Mouse (Mus musculus) neural tube, embryonic 11.5 days (tissue): ENCODE data around the gene Tor1b. TPM values are rescaled to one million over a fixed set of nuclear protein-coding genes. Genes with fewer than 3 reads are reported as not detected.

Experiments
- ATAC-seq: fragments of 200-750 bp; cut with Nextera tagmentation; 2 replicates; pipeline ENCODE4 v1.8.0; 2017; ENCODE audit warnings: moderate number of reproducible peaks, mild to moderate bottlenecking, moderate TSS enrichment, moderate library complexity; ENCODE audit not compliant: insufficient read depth, low FRiP score, low TSS enrichment
- DNase-seq: peaks from one replicate; pipeline ENCODE4 v3.0.0-alpha.2; 2015; ENCODE audit warnings: low spot score
- H3K27ac ChIP-seq: fragments of 300-500 bp; sonication (generic); 2 replicates; pipeline ENCODE4 v1.5.1; 2014; ENCODE audit warnings: low read depth, mild to moderate bottlenecking, low read length
- H3K27me3 ChIP-seq: fragments of 300-500 bp; sonication (generic); 2 replicates; pipeline ENCODE4 v1.6.1; 2014; ENCODE audit warnings: mild to moderate bottlenecking, low read length, mixed read lengths; ENCODE audit not compliant: control insufficient read depth, insufficient read depth
- H3K36me3 ChIP-seq: fragments of 300-500 bp; sonication (generic); 2 replicates; pipeline ENCODE4 v1.6.1; 2014; ENCODE audit warnings: mild to moderate bottlenecking, low read length, moderate library complexity, mixed read lengths; ENCODE audit not compliant: control insufficient read depth, insufficient read depth
- H3K4me1 ChIP-seq: fragments of 300-500 bp; sonication (generic); 2 replicates; pipeline ENCODE4 v1.6.1; 2014; ENCODE audit warnings: low read length, mixed read lengths; ENCODE audit not compliant: control insufficient read depth, insufficient read depth
- H3K4me2 ChIP-seq: fragments of 300-500 bp; sonication (generic); 2 replicates; pipeline ENCODE4 v1.6.1; 2014; ENCODE audit warnings: low read depth, mild to moderate bottlenecking, moderate library complexity
- H3K4me3 ChIP-seq: fragments of 300-500 bp; sonication (generic); 2 replicates; pipeline ENCODE4 v1.5.1; 2014; ENCODE audit warnings: low read depth, low read length
- H3K9ac ChIP-seq: fragments of 300-500 bp; sonication (generic); 2 replicates; pipeline ENCODE4 v1.6.1; 2014; ENCODE audit warnings: mild to moderate bottlenecking, low read length
- H3K9me3 ChIP-seq: fragments of 300-500 bp; sonication (generic); 2 replicates; pipeline ENCODE4 v1.6.1; 2016; ENCODE audit warnings: low read length; ENCODE audit not compliant: control insufficient read depth
- WGBS: fragments of 180-500 bp; shearing (Covaris S2); extraction: QIAGEN DNeasy Blood & Tissue Kit; methylation state at CpG from one replicate; pipeline ENCODE4 v1.1.7; 2014; 5-methylcytosine and 5-hydroxymethylcytosine counted together
- polyA plus RNA-seq: library from polyadenylated mRNA; unstranded; fragments of >200 nt; fragmentation: Nextera tagmentation; extraction: Ambion mirVana; gene quantifications from 2 replicates; pipeline ENCODE4 v1.2.1, GENCODE M21; 2014

Tor1b gene
- polyA plus RNA-seq, 1 experiment from 2014 or later: 22.7 TPM

DNA sequence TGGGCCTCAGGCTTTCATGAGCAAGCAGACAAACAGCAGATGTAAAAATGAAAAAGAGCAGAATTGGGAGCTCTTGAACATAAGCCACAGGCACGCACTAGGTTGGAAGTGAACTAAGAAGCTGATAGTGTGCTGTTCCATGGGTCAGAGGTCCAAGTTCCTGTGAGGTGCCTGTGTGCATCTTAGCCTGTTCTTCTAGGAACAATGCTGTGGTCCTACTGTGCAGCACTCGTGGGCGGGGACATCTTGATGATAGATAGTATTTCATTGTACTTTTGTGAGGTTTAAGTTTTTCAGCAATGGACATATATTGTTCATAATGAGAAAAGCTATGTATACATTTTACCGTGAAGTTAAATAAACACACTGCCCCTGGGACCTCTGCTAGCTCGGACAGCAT is 54.4 kb downstream of the Tor1b start:
- H3K4me2 ChIP-seq: no peak overlapping the region
- no peak overlapping the region for H3K27ac ChIP-seq
- peaks cover 4% of the 10 kb centered on the region for H3K36me3 ChIP-seq
- H3K9me3 ChIP-seq: no peaks in the 10 kb centered on the region
- H3K27me3 ChIP-seq: no peaks in the 10 kb centered on the region
- 89% methylated on average over 5 of the region's 5 CpGs for WGBS
- ATAC-seq: no peak
- no peak overlapping the region for H3K9ac ChIP-seq
- H3K4me1 ChIP-seq: no peaks in the 10 kb centered on the region
- H3K4me3 ChIP-seq: no peak overlapping the region
- DNase-seq: no peak

Other genes starting within 250 kb of the Tor1b start
- gene 1700001O22Rik, start 149.3 kb upstream of the Tor1b start, polyA plus RNA-seq: 1.8 and 2.5 TPM in 2 replicates
- gene Ntmt1, start 145.1 kb upstream of the Tor1b start, polyA plus RNA-seq: 110 and 111 TPM in 2 replicates
- gene Asb6, start 122.6 kb upstream of the Tor1b start, polyA plus RNA-seq: 32.3 and 36.9 TPM in 2 replicates
- 8.9 and 13.8 TPM in 2 replicates for gene Prrx2, start 118.0 kb upstream of the Tor1b start, polyA plus RNA-seq
- 2.6 and 4.3 TPM in 2 replicates for gene Ptges, start 23.1 kb upstream of the Tor1b start, polyA plus RNA-seq
- 71.0 and 81.8 TPM in 2 replicates for gene Tor1a, start 15.0 kb downstream of the Tor1b start, polyA plus RNA-seq
- gene BC005624, start 29.2 kb downstream of the Tor1b start, polyA plus RNA-seq: 62.4 and 70.7 TPM in 2 replicates
- gene Usp20, start 29.3 kb downstream of the Tor1b start, polyA plus RNA-seq: 17.9 and 18.2 TPM in 2 replicates
- gene Fnbp1, start 189.0 kb downstream of the Tor1b start, polyA plus RNA-seq: 15.4 and 17.6 TPM in 2 replicates
- gene Gpr107, start 199.4 kb downstream of the Tor1b start, polyA plus RNA-seq: 28.0 and 28.4 TPM in 2 replicates